Mouse (Mus musculus): ENCODE data around the gene Sh3rf3.

Sh3rf3 gene

DNA sequence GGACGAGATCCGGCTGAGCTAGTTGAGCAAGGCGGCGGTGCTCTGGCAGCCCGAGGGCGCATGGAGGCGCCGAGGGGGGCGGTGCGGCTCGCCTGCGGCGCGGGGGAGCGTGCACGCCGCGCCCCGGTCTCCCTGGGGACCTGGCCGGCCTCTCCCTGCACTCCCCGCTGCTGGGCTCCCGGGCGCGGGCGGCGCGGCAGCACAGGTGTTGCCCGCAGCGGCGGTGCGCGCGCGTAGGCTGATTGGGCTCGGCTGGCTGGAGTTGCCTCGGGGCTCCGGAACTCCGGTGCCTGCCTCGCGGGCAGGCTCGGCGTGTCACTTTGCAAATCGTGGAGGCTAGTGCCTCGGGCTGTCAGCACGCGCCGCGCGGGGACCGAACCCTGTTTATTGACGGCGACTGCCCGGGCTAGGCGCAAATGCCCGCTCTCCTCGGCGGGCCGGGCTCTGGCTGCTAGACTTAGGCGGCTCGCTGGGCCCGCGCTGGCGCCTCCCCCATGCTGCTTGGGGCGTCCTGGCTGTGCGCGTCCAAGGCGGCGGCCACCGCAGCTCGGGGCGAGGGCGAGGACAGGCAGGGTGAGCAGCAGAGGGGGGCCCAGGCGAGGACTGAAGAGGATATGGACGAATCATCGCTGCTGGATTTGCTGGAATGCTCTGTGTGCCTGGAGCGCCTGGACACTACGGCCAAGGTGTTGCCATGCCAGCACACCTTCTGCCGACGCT, at the start of gene Sh3rf3:
TSS of gene Sh3rf3 (plus strand) at position 279 of the 720 bp plus-strand sequence.
- in situ Hi-C loops (cut with MboI; ENCODE audit: low pct_unique_long_range_greater_than_20kb in 1 of 2, low sequenced_read_pairs in 2 of 2, unreplicated experiment in 1 of 2), result loop anchor here in 1 of 2 experiments (25.0 kb wide), 1 partner anchor 474 kb away; no protein-coding TSS in a partner anchor

DNA sequence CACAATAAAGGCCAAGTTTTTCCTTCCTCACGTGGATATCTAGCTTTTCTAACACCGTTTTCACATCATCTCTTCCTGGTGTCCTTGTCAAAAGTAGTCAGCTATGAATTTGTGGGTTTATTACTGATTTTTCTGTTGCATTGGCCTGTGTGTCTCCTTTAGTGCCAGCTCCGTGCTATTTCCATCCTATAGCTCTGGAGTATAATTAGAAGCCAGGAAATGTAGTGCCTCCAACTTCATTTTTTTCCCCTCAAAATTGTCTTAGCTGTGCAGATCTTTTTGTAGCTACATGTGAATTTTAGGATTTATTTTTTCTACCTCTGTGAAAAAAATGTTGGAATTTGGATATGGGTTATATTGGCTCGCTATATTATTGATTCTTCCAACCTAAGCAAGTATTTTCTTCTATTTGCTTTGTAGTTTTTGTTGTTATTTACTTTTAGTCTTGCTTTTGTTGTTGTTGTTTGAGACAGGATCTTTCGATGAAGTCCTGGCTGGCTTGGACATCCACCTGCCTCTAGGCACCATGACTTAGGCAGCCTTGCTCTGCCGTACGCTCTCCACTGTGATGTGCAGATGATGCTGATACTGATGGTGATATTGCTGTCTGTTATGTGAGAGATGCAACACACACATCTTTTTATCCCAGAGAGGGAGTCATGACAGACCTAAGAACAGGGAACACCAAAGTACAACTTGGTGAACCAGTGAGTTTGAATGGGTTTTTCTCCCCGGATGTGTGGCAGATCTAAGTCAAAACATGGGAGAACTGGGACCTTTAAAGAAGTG, 24.5 kb upstream of the Sh3rf3 start:
- in situ Hi-C loops (cut with MboI; ENCODE audit: low pct_unique_long_range_greater_than_20kb in 1 of 2, low sequenced_read_pairs in 2 of 2, unreplicated experiment in 1 of 2), result no loop called here

DNA sequence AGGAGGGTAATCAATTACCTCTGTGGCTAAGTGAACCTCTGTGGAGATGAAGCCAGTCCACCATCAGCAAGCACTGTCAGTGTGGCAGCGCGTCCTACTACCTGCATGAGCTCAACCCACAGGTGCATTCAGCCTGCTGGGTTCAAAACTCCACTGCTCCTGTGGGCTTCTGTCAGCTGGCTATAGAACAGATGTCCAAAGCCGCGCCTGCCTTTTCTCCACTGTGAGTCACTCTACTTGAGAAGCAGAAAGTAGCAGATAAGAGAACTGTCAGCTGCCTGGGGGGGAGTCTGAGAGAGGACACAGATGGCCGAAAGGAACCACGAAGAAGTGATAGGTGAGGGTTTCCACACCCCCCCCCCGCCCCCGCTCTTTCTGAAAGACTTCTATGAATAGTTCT, 15.6 kb upstream of the Sh3rf3 start:
- in situ Hi-C loops (cut with MboI; ENCODE audit: low pct_unique_long_range_greater_than_20kb in 1 of 2, low sequenced_read_pairs in 2 of 2, unreplicated experiment in 1 of 2), result no loop called here

DNA sequence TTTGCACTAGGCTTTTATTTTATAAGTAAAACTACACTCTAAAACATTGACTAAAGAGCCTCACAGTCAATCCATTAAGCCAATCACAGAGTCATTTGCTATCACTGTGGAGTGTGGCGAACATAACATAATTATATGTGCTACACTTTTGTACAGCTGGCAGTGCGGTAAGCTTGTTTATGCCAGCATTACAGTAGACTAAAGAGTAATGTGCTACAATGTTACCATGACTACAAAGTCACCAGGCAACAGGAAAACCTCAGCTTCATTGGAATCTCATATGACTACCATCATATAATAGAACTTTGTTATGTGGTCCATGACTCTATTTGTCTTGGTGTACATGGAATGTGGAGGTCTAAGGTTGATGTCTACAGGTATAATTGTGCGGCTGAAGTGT, 15.0 kb upstream of the Sh3rf3 start:
- in situ Hi-C loops (cut with MboI; ENCODE audit: low pct_unique_long_range_greater_than_20kb in 1 of 2, low sequenced_read_pairs in 2 of 2, unreplicated experiment in 1 of 2), result no loop called here

DNA sequence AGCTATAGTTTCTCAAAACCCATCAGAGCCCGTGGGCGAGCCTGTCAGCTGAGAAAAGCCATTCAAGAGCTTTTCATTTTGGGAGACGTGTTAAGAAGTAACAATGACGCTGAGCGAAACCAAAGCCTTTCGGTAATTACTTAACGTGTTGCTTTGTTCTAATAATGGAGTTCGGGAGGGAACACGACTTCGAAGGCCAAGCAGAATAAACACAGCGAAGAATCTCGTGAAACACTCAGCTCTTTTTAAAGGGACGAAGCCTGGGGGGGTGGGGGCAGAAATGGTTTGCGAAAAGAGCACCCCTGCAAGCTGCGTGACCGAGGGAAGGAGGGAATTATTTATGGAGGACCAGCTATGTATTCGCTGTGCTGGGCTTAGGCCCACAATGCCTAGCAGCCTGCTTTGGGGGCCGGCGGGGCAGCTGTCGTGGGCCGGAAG, 12.1 kb upstream of the Sh3rf3 start:
- in situ Hi-C loops (cut with MboI; ENCODE audit: low pct_unique_long_range_greater_than_20kb in 1 of 2, low sequenced_read_pairs in 2 of 2, unreplicated experiment in 1 of 2), result loop anchor here in 1 of 2 experiments (25.0 kb wide), 1 partner anchor 486 kb away; no protein-coding TSS in a partner anchor

DNA sequence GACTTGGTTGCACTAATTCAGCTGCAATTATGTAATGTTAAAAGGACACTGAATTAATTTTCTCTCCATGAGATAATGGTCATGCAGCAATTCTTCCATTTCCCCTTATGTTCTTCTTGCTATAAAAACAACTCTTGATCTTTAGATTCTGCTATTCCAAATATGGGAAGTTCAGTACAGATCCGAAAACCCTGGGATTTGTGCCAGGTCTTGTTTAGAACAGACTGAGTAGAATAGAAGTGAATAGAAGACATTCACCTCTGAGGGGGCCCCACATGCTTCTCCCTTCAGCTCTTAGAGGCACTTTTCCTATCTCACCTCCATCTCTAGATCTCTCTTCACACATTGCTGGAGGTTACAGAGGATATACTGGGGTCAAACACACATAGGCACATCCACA, 10.8 kb upstream of the Sh3rf3 start:
- in situ Hi-C loops (cut with MboI; ENCODE audit: low pct_unique_long_range_greater_than_20kb in 1 of 2, low sequenced_read_pairs in 2 of 2, unreplicated experiment in 1 of 2), result loop anchor here in 1 of 2 experiments (25.0 kb wide), 1 partner anchor 485 kb away; no protein-coding TSS in a partner anchor

DNA sequence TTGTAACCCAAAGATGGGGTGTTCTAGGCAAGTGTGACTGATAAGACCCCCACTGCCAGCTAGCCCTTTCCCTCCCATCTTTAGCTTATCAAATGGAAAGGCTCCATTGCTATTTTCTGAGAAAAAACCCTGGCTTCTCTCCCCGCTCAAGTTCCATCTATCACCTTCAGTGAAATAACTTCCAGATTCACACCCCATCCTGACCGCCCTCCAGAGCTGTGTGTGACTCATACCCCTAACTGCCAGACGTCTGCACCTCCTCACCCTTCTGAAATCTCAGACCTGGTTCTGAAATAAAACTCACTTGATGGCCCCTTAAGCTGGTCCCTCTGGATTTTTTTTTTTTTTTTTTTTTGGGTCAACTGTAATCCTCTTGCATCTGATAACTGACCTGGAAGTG, 5.2 kb upstream of the Sh3rf3 start:
- in situ Hi-C loops (cut with MboI; ENCODE audit: low pct_unique_long_range_greater_than_20kb in 1 of 2, low sequenced_read_pairs in 2 of 2, unreplicated experiment in 1 of 2), result loop anchor here in 1 of 2 experiments (25.0 kb wide), 1 partner anchor 479 kb away; no protein-coding TSS in a partner anchor

DNA sequence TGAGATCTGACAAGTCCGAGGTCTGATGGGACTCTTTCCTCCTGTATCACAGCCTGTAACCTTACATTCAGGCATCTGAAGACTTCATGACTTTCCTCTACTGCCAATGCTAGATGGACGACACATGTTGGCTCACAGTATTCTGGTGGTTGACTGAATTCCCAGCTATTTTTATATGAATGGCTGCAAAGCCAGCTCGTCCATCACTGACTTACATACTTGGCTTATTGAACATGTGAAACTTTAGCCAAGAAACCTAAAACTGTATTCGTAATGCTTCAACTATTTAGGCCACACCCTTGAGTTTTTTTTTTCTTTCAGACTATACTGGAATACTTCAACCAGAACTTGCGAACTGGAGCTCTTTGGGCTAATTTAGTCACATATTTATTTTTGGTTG, 3.0 kb upstream of the Sh3rf3 start:
- in situ Hi-C loops (cut with MboI; ENCODE audit: low pct_unique_long_range_greater_than_20kb in 1 of 2, low sequenced_read_pairs in 2 of 2, unreplicated experiment in 1 of 2), result loop anchor here in 1 of 2 experiments (25.0 kb wide), 1 partner anchor 477 kb away; no protein-coding TSS in a partner anchor

DNA sequence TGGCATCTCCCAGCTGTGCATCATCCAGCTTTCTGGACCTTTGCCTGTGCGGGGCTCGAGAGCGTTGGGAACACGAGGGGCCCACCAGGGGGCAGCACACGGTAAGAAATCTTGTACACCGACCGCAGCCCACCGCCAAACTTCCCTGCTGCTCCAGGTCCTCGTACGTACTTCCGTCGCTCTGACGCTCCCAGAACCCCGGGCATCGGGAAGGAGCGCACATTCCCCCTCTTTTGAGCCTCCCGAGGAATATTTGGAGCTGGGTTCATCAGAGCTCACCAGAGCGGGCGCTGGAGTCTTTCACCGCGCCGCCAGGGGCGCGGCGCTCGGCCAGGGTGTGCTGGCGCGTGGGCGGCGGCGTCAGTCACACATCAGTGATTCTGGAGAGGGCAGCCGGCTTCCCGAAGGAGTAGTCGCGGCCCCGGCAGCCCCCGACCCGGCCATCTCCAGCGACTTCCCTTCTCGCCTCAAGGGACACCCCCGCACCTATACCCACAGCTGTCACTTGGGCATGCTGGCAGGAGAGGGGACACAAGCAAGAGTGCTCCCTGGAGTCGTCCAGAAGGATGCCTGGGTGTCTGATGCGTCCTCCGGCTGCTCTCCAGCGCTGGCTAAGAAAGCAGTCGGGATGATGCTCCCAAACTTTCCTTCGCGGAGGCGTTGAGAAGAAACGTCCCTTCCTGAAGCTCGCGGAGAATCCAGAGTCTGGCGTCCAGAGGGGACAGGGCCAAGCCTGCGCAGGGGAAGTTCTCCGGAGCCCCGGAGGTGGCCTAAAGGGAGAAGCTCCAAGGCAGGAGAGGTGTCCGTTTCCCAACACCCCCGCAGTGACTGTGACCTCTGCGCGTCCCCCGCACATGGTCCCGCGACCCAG, 714 bp upstream of the Sh3rf3 start:
- in situ Hi-C loops (cut with MboI; ENCODE audit: low pct_unique_long_range_greater_than_20kb in 1 of 2, low sequenced_read_pairs in 2 of 2, unreplicated experiment in 1 of 2), result loop anchor here in 1 of 2 experiments (25.0 kb wide), 1 partner anchor 475 kb away; no protein-coding TSS in a partner anchor

DNA sequence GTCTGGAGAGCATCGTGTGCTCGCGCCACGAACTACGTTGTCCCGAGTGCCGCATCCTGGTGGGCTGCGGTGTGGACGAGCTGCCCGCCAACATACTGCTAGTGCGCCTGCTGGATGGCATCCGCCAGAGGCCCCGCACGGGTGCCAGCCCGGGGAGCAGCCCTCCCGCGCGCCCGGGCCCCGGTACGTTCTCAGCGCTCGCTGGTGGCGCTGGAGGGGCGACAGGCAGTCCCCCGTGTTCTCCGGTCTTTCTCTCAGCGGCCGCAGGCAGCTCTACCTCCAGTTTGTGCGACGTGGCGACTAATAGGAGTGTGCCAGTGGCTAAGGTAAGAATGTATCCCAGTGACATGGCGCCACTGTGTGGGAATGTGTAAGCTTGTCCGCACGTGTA, 637 bp downstream of the Sh3rf3 start:
- in situ Hi-C loops (cut with MboI; ENCODE audit: low pct_unique_long_range_greater_than_20kb in 1 of 2, low sequenced_read_pairs in 2 of 2, unreplicated experiment in 1 of 2), result loop anchor here in 1 of 2 experiments (25.0 kb wide), 1 partner anchor 474 kb away; no protein-coding TSS in a partner anchor

DNA sequence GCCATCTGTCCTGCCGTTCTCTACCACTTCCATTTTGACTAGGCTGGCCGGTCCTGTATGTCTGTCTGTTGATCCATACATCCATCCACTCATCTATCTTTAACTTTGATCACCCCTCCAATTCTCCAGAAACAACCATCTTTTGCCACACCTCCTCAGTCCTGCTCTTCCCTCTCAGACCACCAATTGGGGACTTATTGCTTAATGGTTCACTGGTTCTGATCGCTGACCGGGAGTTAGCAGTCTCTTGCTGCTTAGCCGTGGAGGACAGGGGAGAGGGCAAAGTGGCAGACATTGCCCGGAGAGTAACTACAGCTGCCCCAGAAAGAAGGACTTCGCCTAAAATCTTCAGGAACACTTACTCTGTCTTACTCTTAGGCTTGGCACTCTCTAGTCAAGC, 1.3 kb downstream of the Sh3rf3 start:
- in situ Hi-C loops (cut with MboI; ENCODE audit: low pct_unique_long_range_greater_than_20kb in 1 of 2, low sequenced_read_pairs in 2 of 2, unreplicated experiment in 1 of 2), result loop anchor here in 1 of 2 experiments (25.0 kb wide), 1 partner anchor 473 kb away; no protein-coding TSS in a partner anchor

DNA sequence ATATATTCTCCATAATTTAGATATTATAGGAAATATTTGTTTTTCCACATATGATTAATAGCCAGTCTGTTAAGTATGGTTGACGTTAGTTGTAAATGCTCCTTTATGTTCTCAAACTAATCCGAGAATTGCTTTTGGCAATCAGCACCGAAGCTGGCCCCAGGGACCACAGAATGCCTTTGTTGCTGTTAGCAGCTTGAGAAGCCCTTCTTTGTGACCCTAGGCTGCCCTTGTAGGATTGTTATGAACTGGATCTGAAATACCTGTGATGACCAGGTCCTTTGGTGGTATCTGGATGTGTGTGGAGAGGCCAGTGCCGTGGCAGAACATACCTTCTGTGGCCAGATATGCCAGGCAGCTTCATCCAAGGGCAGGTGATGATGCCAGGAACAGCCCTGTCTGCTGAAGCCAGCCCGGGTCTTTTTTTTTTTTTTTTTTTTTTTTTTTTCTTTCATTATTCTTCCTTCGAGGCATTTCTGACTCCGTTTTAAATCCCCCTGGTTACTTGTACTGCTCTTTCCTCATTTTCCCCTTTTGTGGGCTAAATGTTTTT, 10.9 kb downstream of the Sh3rf3 start:
- in situ Hi-C loops (cut with MboI; ENCODE audit: low pct_unique_long_range_greater_than_20kb in 1 of 2, low sequenced_read_pairs in 2 of 2, unreplicated experiment in 1 of 2), result loop anchor here in 1 of 2 experiments (25.0 kb wide), 1 partner anchor 463 kb away; no protein-coding TSS in a partner anchor

DNA sequence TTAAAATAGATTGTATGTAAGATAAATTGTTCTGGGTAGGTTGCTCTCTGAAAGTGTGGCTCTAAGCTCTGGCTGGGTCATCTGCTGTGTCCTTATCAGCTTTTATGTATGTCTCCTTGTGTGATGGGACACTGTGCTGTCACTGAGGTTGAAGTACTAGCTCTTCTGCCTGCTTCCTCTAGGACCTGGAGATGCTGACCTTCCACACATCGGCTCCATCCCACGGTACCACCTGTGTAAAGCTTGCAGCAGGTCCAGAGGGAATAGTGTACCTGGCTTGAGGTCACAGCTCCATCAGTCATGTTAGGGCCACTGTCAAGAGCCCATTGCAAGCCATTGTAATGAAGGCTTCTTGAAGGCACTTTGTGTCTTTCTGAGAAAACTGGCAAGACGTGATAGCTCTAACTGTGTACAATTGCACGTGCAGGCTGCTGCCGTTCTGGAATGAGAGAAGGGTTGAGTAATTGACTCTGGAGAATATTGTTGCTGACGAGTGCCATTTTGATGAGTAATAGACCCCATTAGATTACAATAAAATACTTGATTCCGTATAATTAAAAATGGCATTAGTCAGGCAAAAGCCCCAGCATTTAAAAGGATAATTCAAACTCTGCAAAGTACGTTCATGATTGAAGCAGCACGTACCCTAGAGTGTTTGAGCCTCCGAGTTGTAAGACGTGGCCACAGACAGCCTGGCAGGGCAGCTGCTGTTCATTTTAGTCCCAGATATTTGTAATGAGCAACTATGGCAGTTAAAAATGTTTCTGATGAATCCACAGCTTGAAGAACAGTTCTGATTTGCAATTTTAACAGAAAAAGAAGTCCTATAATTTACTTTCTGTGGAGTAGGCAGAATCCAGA, 16.3 kb downstream of the Sh3rf3 start:
- in situ Hi-C loops (cut with MboI; ENCODE audit: low pct_unique_long_range_greater_than_20kb in 1 of 2, low sequenced_read_pairs in 2 of 2, unreplicated experiment in 1 of 2), result no loop called here

DNA sequence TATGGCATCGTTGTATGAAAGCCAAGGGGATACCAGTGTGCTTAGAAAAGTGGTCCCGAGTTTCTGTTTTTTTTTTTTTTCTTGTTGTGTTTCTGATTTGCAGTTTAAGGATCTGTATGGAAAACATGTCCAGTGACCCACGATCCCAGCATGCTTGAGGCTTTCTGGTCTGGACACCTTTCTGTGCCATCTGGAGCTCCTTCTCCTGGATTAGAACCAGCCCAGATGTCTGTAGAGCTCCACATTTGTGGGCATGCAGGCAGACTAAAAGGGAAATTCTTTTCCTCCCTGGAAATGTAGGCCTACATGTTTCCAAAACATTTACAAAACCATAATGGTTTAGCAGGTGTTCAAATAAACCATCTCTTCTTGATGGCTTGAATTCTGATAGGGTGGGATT, 20.0 kb downstream of the Sh3rf3 start:
- in situ Hi-C loops (cut with MboI; ENCODE audit: low pct_unique_long_range_greater_than_20kb in 1 of 2, low sequenced_read_pairs in 2 of 2, unreplicated experiment in 1 of 2), result no loop called here

DNA sequence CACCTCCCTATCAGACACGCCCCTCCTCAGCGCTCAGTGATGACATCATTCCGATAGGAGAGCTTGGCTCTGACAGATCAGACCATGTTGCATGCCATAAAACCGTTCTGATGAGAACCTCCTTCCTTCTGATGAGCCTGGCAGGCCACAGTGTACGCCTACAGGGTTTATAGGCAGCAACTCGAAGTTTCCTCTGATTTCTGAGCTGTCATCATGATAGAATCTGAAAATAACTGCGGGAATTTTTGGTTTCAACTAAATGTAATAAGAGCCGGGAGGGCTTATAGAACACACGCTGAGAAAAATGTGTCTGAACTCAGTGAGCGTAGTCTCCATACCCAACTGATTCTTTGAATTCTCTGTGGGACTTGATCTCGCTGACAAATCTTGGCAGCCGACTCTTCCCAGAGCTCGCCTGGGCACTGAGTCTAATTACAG, 20.6 kb downstream of the Sh3rf3 start:
- in situ Hi-C loops (cut with MboI; ENCODE audit: low pct_unique_long_range_greater_than_20kb in 1 of 2, low sequenced_read_pairs in 2 of 2, unreplicated experiment in 1 of 2), result no loop called here

DNA sequence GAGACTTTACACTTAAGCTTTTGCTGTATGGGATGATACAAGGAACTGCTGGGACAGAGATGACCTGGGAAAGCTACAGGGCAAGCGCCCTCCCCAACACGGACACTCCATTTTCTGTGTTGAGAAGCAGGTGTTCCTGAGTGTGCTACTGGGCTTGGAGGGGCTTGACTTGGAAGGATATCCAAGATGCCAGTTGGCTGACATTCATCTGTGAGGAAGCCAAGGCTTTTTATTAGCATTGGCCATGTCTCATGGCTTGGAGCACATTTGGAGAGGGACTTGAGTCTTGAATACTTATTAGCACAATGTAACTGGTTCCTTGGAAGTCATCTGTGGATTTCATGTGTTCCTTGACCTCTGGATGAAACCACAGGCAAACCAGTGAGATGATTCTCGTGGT, 23.2 kb downstream of the Sh3rf3 start:
- in situ Hi-C loops (cut with MboI; ENCODE audit: low pct_unique_long_range_greater_than_20kb in 1 of 2, low sequenced_read_pairs in 2 of 2, unreplicated experiment in 1 of 2), result no loop called here

DNA sequence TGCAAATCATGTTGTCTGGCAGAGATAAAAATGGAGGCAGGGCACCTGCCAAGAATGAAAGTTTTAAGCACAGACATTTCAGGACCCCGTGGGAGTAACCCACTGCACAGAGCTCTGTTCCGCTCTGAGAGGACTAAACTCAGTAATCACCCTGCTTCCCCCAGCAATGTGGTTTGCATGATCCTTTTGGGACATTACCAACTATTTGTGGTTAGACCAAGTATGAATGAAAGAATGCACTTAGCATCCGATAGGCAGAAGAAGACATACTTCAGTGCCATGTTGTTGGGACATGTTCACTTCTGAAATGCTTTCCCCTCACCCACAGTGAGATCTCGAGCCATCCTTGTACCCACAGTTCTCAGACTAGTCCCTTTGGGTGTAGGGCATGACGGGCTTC, 24.3 kb downstream of the Sh3rf3 start:
- in situ Hi-C loops (cut with MboI; ENCODE audit: low pct_unique_long_range_greater_than_20kb in 1 of 2, low sequenced_read_pairs in 2 of 2, unreplicated experiment in 1 of 2), result no loop called here
